Mouse (Mus musculus) lung, adult 2 months (tissue): ENCODE results near the gene Myo15b.

Source experiments
- CTCF ChIP-seq: fragments of 200-500 bp; IDR thresholded peaks from 2 replicates; pipeline ENCODE4 v1.5.1; 2011; ENCODE audit warnings: mild to moderate bottlenecking, low read length, control low read depth; ENCODE audit not compliant: insufficient read depth
- POLR2A ChIP-seq: fragments of 200-500 bp; IDR thresholded peaks from 2 replicates; pipeline ENCODE4 v1.6.1; 2011; ENCODE audit warnings: low read depth, mild to moderate bottlenecking, control low read depth, low read length, borderline replicate concordance; ENCODE audit errors: extremely low read depth

GRCm38 (mm10) chr11:115931235-115931634 is 73.0 kb downstream of the Myo15b start:
- TF ChIP-seq CTCF (no peak), POLR2A (no peak)
